Mouse (Mus musculus): ENCODE measurements around the gene Olfr527. TPM values are rescaled to one million over a fixed set of nuclear protein-coding genes. Genes with fewer than 3 reads are reported as not detected.

Olfr527 gene
- polyA plus RNA-seq, 1 experiment, result not detected

GRCm38 (mm10) chr7:140329766-140330304 is 4.0 kb upstream of the Olfr527 start:
- DNase-seq (ENCODE audit: low read depth in 1 of 2, low spot score in 2 of 2), result no peak
- Histone ChIP-seq H3K27ac (ENCODE audit: insufficient read depth, low read length) (no peak overlapping the region), H3K4me1 (ENCODE audit: control insufficient read depth, insufficient read depth, insufficient read length) (no peaks in the 10 kb centered on the region), H3K36me3 (ENCODE audit: control insufficient read depth, insufficient read depth, low read length) (no peaks in the 10 kb centered on the region), H3K27me3 (ENCODE audit: control insufficient read depth, insufficient read depth, low read length) (no peaks in the 10 kb centered on the region), H3K4me3 (ENCODE audit: extremely low read depth, insufficient read depth, insufficient read length) (no peak overlapping the region)
- WGBS, result 73% methylated on average over 1 of the region's 1 CpGs
- no peak for TF ChIP-seq POLR2A (IDR thresholded peaks at IDR 0.05; ENCODE audit: low read depth, low read length)
- no peak for TF ChIP-seq CTCF (IDR thresholded peaks at IDR 0.05; ENCODE audit: extremely low read depth, insufficient read depth, insufficient read length, insufficient replicate concordance)

GRCm38 (mm10) chr7:140361571-140361970 is 27.8 kb downstream of the Olfr527 start, which contains the start of gene Olfr60:
Gene Olfr60 (minus strand): TSS chr7:140361671.
- Histone ChIP-seq H3K4me1 (ENCODE audit: control insufficient read depth, insufficient read depth, insufficient read length) (no peaks in the 10 kb centered on the region), H3K27ac (ENCODE audit: insufficient read depth, low read length) (no peak within 1 kb of the TSS), H3K4me3 (ENCODE audit: extremely low read depth, insufficient read depth, insufficient read length) (no peak within 1 kb of the TSS), H3K36me3 (ENCODE audit: control insufficient read depth, insufficient read depth, low read length) (no peaks in the 10 kb centered on the region), H3K27me3 (ENCODE audit: control insufficient read depth, insufficient read depth, low read length) (no peaks in the 10 kb centered on the region)
- 70% methylated on average over 3 of the region's 3 CpGs for WGBS
- no peak for DNase-seq (ENCODE audit: low read depth in 1 of 2, low spot score in 2 of 2)
- TF ChIP-seq CTCF (IDR thresholded peaks at IDR 0.05; ENCODE audit: extremely low read depth, insufficient read depth, insufficient read length, insufficient replicate concordance) (no peak), POLR2A (IDR thresholded peaks at IDR 0.05; ENCODE audit: low read depth, low read length) (no peak)

DNA sequence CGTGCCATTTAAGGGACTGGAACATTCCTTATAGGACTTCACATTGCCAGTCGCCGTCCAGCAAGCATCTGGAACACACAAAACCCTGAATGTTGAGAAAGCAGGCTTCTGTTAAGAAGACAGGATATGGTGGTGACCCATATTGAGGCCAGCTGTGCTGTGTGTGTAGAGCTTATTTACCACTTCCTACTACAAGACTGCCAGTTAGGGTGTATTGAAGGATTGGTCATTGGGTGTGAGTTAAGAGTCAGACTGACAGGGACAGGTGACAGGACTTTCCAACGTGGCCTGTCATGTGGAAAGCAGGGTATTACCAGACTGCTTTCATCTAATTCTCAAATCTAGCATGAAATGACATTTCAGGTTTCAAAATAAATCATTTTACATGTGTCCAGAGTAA is 40.5 kb downstream of the Olfr527 start:
- TF ChIP-seq POLR2A (IDR thresholded peaks at IDR 0.05; ENCODE audit: low read depth, low read length), result no peak
- TF ChIP-seq CTCF (IDR thresholded peaks at IDR 0.05; ENCODE audit: extremely low read depth, insufficient read depth, insufficient read length, insufficient replicate concordance), result no peak
- no peaks in the 10 kb centered on the region for H3K36me3 ChIP-seq (ENCODE audit: control insufficient read depth, insufficient read depth, low read length)
- no peak overlapping the region for H3K4me3 ChIP-seq (ENCODE audit: extremely low read depth, insufficient read depth, insufficient read length)
- H3K27me3 ChIP-seq (ENCODE audit: control insufficient read depth, insufficient read depth, low read length), result no peaks in the 10 kb centered on the region
- no peaks in the 10 kb centered on the region for H3K4me1 ChIP-seq (ENCODE audit: control insufficient read depth, insufficient read depth, insufficient read length)
- no peak overlapping the region for H3K27ac ChIP-seq (ENCODE audit: insufficient read depth, low read length)
- WGBS, result 49% methylated on average over 4 of the region's 4 CpGs
- DNase-seq (ENCODE audit: low read depth in 1 of 2, low spot score in 2 of 2), result no peak

DNA sequence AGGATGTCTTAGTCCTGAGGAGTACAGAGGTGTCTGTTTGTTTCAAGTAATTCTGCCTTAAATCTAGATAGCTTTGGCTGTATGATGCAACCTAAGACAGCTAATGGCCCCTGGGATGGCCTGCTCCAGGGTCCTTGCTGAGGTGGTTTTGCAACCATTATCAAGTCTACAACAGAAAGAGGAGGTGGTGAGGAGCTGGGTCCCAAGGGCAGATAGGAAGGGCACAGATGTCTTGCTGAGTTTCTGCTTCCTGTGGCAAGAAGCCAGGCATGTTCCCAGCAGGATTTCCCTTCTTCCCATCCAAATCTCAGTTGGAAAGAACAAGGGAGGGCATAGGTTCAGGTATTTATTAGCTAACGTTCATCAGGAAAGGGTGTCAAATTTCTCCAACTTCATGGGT is 42.4 kb downstream of the Olfr527 start, which contains the start of gene Olfr530:
Olfr530 (minus strand) TSS at position 101 of the 400 bp plus-strand sequence.
- Histone ChIP-seq H3K27ac (ENCODE audit: insufficient read depth, low read length) (no peak within 1 kb of the TSS), H3K27me3 (ENCODE audit: control insufficient read depth, insufficient read depth, low read length) (no peaks in the 10 kb centered on the region), H3K36me3 (ENCODE audit: control insufficient read depth, insufficient read depth, low read length) (no peaks in the 10 kb centered on the region), H3K4me3 (ENCODE audit: extremely low read depth, insufficient read depth, insufficient read length) (no peak within 1 kb of the TSS), H3K4me1 (ENCODE audit: control insufficient read depth, insufficient read depth, insufficient read length) (no peaks in the 10 kb centered on the region)
- TF ChIP-seq POLR2A (IDR thresholded peaks at IDR 0.05; ENCODE audit: low read depth, low read length) (no peak), CTCF (IDR thresholded peaks at IDR 0.05; ENCODE audit: extremely low read depth, insufficient read depth, insufficient read length, insufficient replicate concordance) (no peak)
- WGBS, result 58% methylated on average over 1 of the region's 1 CpGs
- no peak for DNase-seq (ENCODE audit: low read depth in 1 of 2, low spot score in 2 of 2)

- H3K27ac ChIP-seq (ENCODE audit: insufficient read depth, low read length), result no peak overlapping the region
- H3K4me1 ChIP-seq (ENCODE audit: control insufficient read depth, insufficient read depth, insufficient read length), result no peaks in the 10 kb centered on the region
- H3K27me3 ChIP-seq (ENCODE audit: control insufficient read depth, insufficient read depth, low read length), result no peaks in the 10 kb centered on the region
- TF ChIP-seq POLR2A (IDR thresholded peaks at IDR 0.05; ENCODE audit: low read depth, low read length) (no peak), CTCF (IDR thresholded peaks at IDR 0.05; ENCODE audit: extremely low read depth, insufficient read depth, insufficient read length, insufficient replicate concordance) (no peak)
- WGBS, result 85% methylated on average over 2 of the region's 2 CpGs
- no peaks in the 10 kb centered on the region for H3K36me3 ChIP-seq (ENCODE audit: control insufficient read depth, insufficient read depth, low read length)
- DNase-seq (ENCODE audit: low read depth in 1 of 2, low spot score in 2 of 2), result no peak
- no peak overlapping the region for H3K4me3 ChIP-seq (ENCODE audit: extremely low read depth, insufficient read depth, insufficient read length)
Measured at GRCm38 (mm10) chr7:140376911-140377310, 43.1 kb downstream of the Olfr527 start.

Other genes with a start within 250 kb of the Olfr527 start
- not detected in 2 replicates for gene Prap1, start 240.6 kb upstream of the Olfr527 start, polyA plus RNA-seq (2012; rRNA removed)
- gene Fuom, start 231.6 kb upstream of the Olfr527 start, polyA plus RNA-seq (2012; rRNA removed), result 9.4 and 10.9 TPM in 2 replicates
- 8.7 and 9.9 TPM in 2 replicates for gene Paox, start 218.2 kb upstream of the Olfr527 start, polyA plus RNA-seq (2012; rRNA removed)
- gene Echs1, start 217.5 kb upstream of the Olfr527 start, polyA plus RNA-seq (2012; rRNA removed), result 24.5 and 29.5 TPM in 2 replicates
- 18.8 and 20.5 TPM in 2 replicates for gene Mtg1, start 196.5 kb upstream of the Olfr527 start, polyA plus RNA-seq (2012; rRNA removed)
- gene Sprn, start 179.1 kb upstream of the Olfr527 start, polyA plus RNA-seq (2012; rRNA removed), result 0.04 and 0.08 TPM in 2 replicates
- not detected in 2 replicates for gene Olfr522, start 169.3 kb upstream of the Olfr527 start, polyA plus RNA-seq (2012; rRNA removed)
- gene Olfr523, start 160.8 kb upstream of the Olfr527 start, polyA plus RNA-seq (2012; rRNA removed), result 0.12 TPM in 1 of 2 replicates, not detected in the other
- gene Olfr524, start 128.1 kb upstream of the Olfr527 start, polyA plus RNA-seq (2012; rRNA removed), result 0.01 and 0.07 TPM in 2 replicates
- 1.3 and 2.1 TPM in 2 replicates for gene Cd163l1, start 115.8 kb upstream of the Olfr527 start, polyA plus RNA-seq (2012; rRNA removed)
- 0.99 and 1.9 TPM in 2 replicates for gene 5830411N06Rik, start 86.7 kb upstream of the Olfr527 start, polyA plus RNA-seq (2012; rRNA removed)
- gene Olfr525, start 13.2 kb upstream of the Olfr527 start, polyA plus RNA-seq (2012; rRNA removed), result not detected in 2 replicates
- gene Olfr60, start 27.7 kb downstream of the Olfr527 start, polyA plus RNA-seq (2012; rRNA removed), result 0.27 and 0.40 TPM in 2 replicates
- gene Olfr530, start 42.3 kb downstream of the Olfr527 start, polyA plus RNA-seq (2012; rRNA removed), result 0.08 TPM in 1 of 2 replicates, not detected in the other
- gene Olfr531, start 68.9 kb downstream of the Olfr527 start, polyA plus RNA-seq (2012; rRNA removed), result not detected in 2 replicates
- not detected in 2 replicates for gene Olfr532, start 87.6 kb downstream of the Olfr527 start, polyA plus RNA-seq (2012; rRNA removed)
- gene Olfr533, start 129.4 kb downstream of the Olfr527 start, polyA plus RNA-seq (2012; rRNA removed), result not detected in 2 replicates
- not detected in 2 replicates for gene Olfr535, start 150.2 kb downstream of the Olfr527 start, polyA plus RNA-seq (2012; rRNA removed)
- gene Olfr536, start 173.4 kb downstream of the Olfr527 start, polyA plus RNA-seq (2012; rRNA removed), result not detected in 2 replicates
- gene Olfr538, start 233.9 kb downstream of the Olfr527 start, polyA plus RNA-seq (2012; rRNA removed), result not detected in 2 replicates

Data from spleen, adult 2 months (tissue).